Mouse (Mus musculus): ENCODE results near the gene Phf23. TPM values are rescaled to one million over a fixed set of nuclear protein-coding genes. Genes with fewer than 3 reads are reported as not detected.

Phf23 gene
- total RNA-seq, 1 experiment: 80.9 TPM

DNA sequence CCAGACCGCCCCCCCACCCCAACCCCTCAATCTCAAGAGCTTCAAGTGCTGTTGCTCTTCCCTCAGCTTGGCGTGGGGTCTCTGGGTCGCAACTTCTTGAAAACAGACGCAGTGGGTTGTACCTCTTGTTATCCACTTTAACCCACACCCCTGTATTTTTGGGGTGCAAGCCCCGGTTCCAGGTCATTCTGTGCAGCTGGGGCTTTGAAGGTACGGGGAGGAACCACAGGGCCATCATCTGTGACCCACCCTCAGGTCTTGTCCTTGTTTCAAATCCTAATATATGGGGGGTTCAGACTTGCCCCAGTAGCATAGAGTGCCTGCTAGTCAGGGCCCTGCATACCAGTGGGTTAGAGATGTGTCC lies 28.6 kb downstream of the Phf23 start:
- H3K36me3 ChIP-seq (ENCODE audit: control insufficient read depth, insufficient read depth, low read length, poor library complexity, severe bottlenecking): no peaks in the 10 kb centered on the region
- no peak overlapping the region for H3K4me3 ChIP-seq (ENCODE audit: insufficient read depth in 1 of 2, low read depth in 1 of 2, low read length in 2 of 2, poor library complexity in 1 of 2, severe bottlenecking in 1 of 2)
- no peaks in the 10 kb centered on the region for H3K9me3 ChIP-seq (ENCODE audit: control insufficient read depth, insufficient read depth, low read depth, low read length)
- in situ Hi-C loops (cut with MboI; ENCODE audit: low sequenced_read_pairs in 2 of 2, unreplicated experiment in 2 of 2): no loop called here
- no peak for DNase-seq (ENCODE audit: low read depth, low spot score)
- H3K4me1 ChIP-seq (ENCODE audit: control insufficient read depth in 2 of 2, insufficient read depth in 2 of 2, low read length in 2 of 2, poor library complexity in 1 of 2): peaks cover 0 to 20% of the 10 kb centered on the region in 2 experiments; a peak in 2 of 4 replicates
- H3K9ac ChIP-seq (ENCODE audit: insufficient read depth, low read depth, low read length, poor library complexity, severe bottlenecking): no peak overlapping the region
- TF ChIP-seq MAFK (IDR thresholded peaks at IDR 0.05; ENCODE audit: insufficient read depth, low read depth, low read length) (no peak), ZC3H11A (IDR thresholded peaks at IDR 0.05; ENCODE audit: borderline replicate concordance, low read depth, low read length) (no peak), ZNF384 (IDR thresholded peaks at IDR 0.05; ENCODE audit: low read depth, low read length) (no peak), HCFC1 (IDR thresholded peaks at IDR 0.05; ENCODE audit: borderline replicate concordance, insufficient read depth, low read length) (no peak), CHD2 (IDR thresholded peaks at IDR 0.05; ENCODE audit: low read depth, low read length) (no peak)
- no peak overlapping the region for H3K27ac ChIP-seq (ENCODE audit: insufficient read depth, low read depth, low read length, poor library complexity, severe bottlenecking)

DNA sequence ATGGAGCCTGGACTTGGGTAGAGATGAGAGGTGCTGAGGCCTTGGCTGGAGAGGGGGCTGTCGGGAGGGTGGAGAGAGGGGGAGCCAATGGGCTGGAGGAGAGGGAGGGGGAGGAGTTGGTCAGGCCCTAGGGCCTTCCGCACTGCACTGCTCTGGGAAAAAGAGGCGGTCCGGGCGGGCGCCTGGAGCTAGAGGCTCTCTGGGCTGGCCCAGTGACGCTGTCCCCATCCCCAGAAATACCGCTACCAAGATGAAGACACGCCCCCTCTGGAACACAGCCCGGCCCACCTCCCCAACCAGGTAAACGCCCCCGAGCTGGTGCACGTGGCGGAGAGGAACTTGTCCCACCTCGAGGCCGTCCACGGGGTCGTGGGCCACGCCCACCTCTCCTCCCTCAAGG lies 31.1 kb downstream of the Phf23 start:
- H3K9me3 ChIP-seq (ENCODE audit: control insufficient read depth, insufficient read depth, low read depth, low read length): no peaks in the 10 kb centered on the region
- H3K4me1 ChIP-seq (ENCODE audit: control insufficient read depth in 2 of 2, insufficient read depth in 2 of 2, low read length in 2 of 2, poor library complexity in 1 of 2): peaks cover 0 to 11% of the 10 kb centered on the region in 2 experiments; a peak in 2 of 4 replicates
- peaks cover 8% of the 10 kb centered on the region; the same call in 1 of the 2 replicates for H3K36me3 ChIP-seq (ENCODE audit: control insufficient read depth, insufficient read depth, low read length, poor library complexity, severe bottlenecking)
- peak overlapping the region; percentile 14; the same call in 1 of the 2 replicates for H3K9ac ChIP-seq (ENCODE audit: insufficient read depth, low read depth, low read length, poor library complexity, severe bottlenecking)
- H3K4me3 ChIP-seq (ENCODE audit: insufficient read depth in 1 of 2, low read depth in 1 of 2, low read length in 2 of 2, poor library complexity in 1 of 2, severe bottlenecking in 1 of 2): peak overlapping the region; percentile 17 to 32; a peak in 2 of 4 replicates
- no peak for TF ChIP-seq ZNF384 (IDR thresholded peaks at IDR 0.05; ENCODE audit: low read depth, low read length)
- no peak for TF ChIP-seq HCFC1 (IDR thresholded peaks at IDR 0.05; ENCODE audit: borderline replicate concordance, insufficient read depth, low read length)
- no peak overlapping the region for H3K27ac ChIP-seq (ENCODE audit: insufficient read depth, low read depth, low read length, poor library complexity, severe bottlenecking)
- peak; percentile 72 for DNase-seq (ENCODE audit: low read depth, low spot score)
- in situ Hi-C loops (cut with MboI; ENCODE audit: low sequenced_read_pairs in 2 of 2, unreplicated experiment in 2 of 2): no loop called here

DNA sequence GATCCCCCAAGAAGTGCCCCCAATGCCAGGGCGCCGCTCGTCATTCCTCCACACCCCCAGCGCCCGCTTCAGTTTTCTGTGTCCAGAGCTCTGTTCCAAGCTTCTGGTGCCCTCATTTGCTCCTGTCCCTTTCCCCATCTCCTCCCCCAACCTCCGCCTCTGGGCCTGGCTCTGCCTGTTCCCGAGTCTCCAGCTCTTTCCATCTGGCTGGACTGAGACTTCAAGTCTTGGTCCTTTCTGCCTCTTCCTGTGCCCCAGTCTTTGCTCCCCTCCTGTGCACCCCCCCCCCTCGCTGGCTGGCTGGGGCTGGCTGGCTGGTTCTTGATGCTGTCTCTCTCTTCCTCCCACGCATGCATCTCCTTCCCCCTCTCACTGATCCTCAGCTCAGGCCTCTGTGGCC lies 31.8 kb downstream of the Phf23 start:
- in situ Hi-C loops (cut with MboI; ENCODE audit: low sequenced_read_pairs in 2 of 2, unreplicated experiment in 2 of 2): no loop called here
- no peak overlapping the region for H3K27ac ChIP-seq (ENCODE audit: insufficient read depth, low read depth, low read length, poor library complexity, severe bottlenecking)
- H3K9me3 ChIP-seq (ENCODE audit: control insufficient read depth, insufficient read depth, low read depth, low read length): no peaks in the 10 kb centered on the region
- peaks cover 0 to 11% of the 10 kb centered on the region in 2 experiments; a peak in 2 of 4 replicates for H3K4me1 ChIP-seq (ENCODE audit: control insufficient read depth in 2 of 2, insufficient read depth in 2 of 2, low read length in 2 of 2, poor library complexity in 1 of 2)
- no peak for DNase-seq (ENCODE audit: low read depth, low spot score)
- peaks cover 8% of the 10 kb centered on the region; the same call in 1 of the 2 replicates for H3K36me3 ChIP-seq (ENCODE audit: control insufficient read depth, insufficient read depth, low read length, poor library complexity, severe bottlenecking)
- H3K9ac ChIP-seq (ENCODE audit: insufficient read depth, low read depth, low read length, poor library complexity, severe bottlenecking): no peak overlapping the region
- TF ChIP-seq CHD2 (IDR thresholded peaks at IDR 0.05; ENCODE audit: low read depth, low read length) (no peak), ZNF384 (IDR thresholded peaks at IDR 0.05; ENCODE audit: low read depth, low read length) (no peak), MAFK (IDR thresholded peaks at IDR 0.05; ENCODE audit: insufficient read depth, low read depth, low read length) (no peak), HCFC1 (IDR thresholded peaks at IDR 0.05; ENCODE audit: borderline replicate concordance, insufficient read depth, low read length) (no peak), ZC3H11A (IDR thresholded peaks at IDR 0.05; ENCODE audit: borderline replicate concordance, low read depth, low read length) (no peak)
- H3K4me3 ChIP-seq (ENCODE audit: insufficient read depth in 1 of 2, low read depth in 1 of 2, low read length in 2 of 2, poor library complexity in 1 of 2, severe bottlenecking in 1 of 2): no peak overlapping the region

DNA sequence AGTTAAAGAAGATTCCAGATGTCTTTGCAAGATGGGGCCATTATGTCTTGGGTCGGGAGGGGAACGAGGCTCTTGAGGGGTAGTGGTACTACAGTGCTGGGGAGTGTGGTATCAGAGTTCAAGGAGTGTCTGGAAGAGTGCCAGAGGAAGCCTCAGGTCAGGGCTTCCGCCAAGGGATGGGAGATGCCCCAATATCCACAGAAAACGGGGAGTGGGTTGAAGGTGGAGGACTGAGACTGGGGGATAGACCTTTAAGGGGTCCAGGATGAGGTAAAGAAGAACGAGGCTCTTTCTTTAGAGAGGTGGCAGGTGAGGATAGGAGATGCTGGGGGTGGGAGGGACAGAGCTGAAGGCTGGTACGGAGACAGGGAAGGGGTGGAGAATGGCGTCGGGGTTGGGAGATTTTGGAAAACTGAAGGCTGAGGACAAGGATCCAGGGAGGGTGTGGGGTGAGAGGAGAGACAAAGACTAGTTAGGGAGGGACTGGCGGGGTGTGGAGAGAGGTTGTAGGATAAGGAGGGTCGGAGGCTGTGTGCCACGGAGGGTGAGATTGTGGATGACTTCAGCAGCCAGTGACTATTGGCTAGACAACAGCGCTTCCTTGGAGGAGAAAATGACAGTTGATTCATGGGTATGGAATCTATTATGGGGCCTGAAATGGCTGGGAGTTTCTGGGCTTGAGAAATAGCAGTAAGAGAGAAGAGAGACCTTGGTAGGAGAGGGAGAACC lies 33.0 kb downstream of the Phf23 start:
- peaks cover 0 to 11% of the 10 kb centered on the region in 2 experiments; a peak in 2 of 4 replicates for H3K4me1 ChIP-seq (ENCODE audit: control insufficient read depth in 2 of 2, insufficient read depth in 2 of 2, low read length in 2 of 2, poor library complexity in 1 of 2)
- peak overlapping the region in 1 of 2 experiments; percentile 28; a peak in 1 of 4 replicates for H3K4me3 ChIP-seq (ENCODE audit: insufficient read depth in 1 of 2, low read depth in 1 of 2, low read length in 2 of 2, poor library complexity in 1 of 2, severe bottlenecking in 1 of 2)
- TF ChIP-seq HCFC1 (IDR thresholded peaks at IDR 0.05; ENCODE audit: borderline replicate concordance, insufficient read depth, low read length) (no peak), ZC3H11A (IDR thresholded peaks at IDR 0.05; ENCODE audit: borderline replicate concordance, low read depth, low read length) (no peak), CHD2 (IDR thresholded peaks at IDR 0.05; ENCODE audit: low read depth, low read length) (no peak), MAFK (IDR thresholded peaks at IDR 0.05; ENCODE audit: insufficient read depth, low read depth, low read length) (no peak), ZNF384 (IDR thresholded peaks at IDR 0.05; ENCODE audit: low read depth, low read length) (no peak)
- in situ Hi-C loops (cut with MboI; ENCODE audit: low sequenced_read_pairs in 2 of 2, unreplicated experiment in 2 of 2): no loop called here
- H3K27ac ChIP-seq (ENCODE audit: insufficient read depth, low read depth, low read length, poor library complexity, severe bottlenecking): no peak overlapping the region
- H3K9ac ChIP-seq (ENCODE audit: insufficient read depth, low read depth, low read length, poor library complexity, severe bottlenecking): 0 out of 2 replicates have a peak overlapping the region, but pooled peaks have one; percentile 22
- H3K36me3 ChIP-seq (ENCODE audit: control insufficient read depth, insufficient read depth, low read length, poor library complexity, severe bottlenecking): peaks cover 8% of the 10 kb centered on the region; the same call in 1 of the 2 replicates
- DNase-seq (ENCODE audit: low read depth, low spot score): no peak
- H3K9me3 ChIP-seq (ENCODE audit: control insufficient read depth, insufficient read depth, low read depth, low read length): no peaks in the 10 kb centered on the region

Data from ES-E14 (cell line).